Comparison of ENCODE assay signal across 43 mouse cellular contexts in the genomic region with DNA sequence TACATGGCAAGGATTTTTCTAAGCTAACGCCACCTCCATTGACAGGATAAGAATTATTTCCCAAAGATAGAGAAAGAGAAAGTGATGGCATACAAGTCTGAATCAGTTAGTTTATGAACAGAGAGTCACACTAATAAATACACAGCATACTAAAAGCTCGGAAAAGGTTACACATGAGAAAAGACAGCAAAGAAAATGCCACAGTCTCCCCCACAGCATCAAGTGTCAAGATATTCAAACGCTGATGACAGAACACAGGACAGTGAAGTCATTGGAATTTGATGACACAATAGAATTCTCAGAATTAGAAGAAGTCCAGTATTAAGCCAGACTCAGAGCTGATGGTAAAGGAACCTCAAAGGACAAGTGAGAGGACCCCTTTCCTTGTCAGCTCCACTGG. TPM values are rescaled to one million over a fixed set of nuclear protein-coding genes. Genes with fewer than 3 reads are reported as not detected.
"Had no signal": no experiment of that assay in that cellular context is flagged by ENCODE, and none has a peak within 500 bp of the region (broad histone marks: within the 10 kb centered on the region; RNA-seq: fewer than 3 reads in every experiment).

A gene (plus strand): TSS at position 301 of the 400 bp plus-strand sequence.

- H3K27me3 ChIP-seq: heart, embryonic 12.5 days; heart, embryonic 13.5 days; heart, embryonic 15.5 days; hindbrain, embryonic 12.5 days; hindbrain, embryonic 13.5 days; hindbrain, embryonic 15.5 days; intestine, embryonic 15.5 days; kidney, embryonic 15.5 days had no signal

- H3K36me3 ChIP-seq: heart, embryonic 10.5 days; heart, embryonic 12.5 days; heart, embryonic 13.5 days; heart, embryonic 15.5 days; hindbrain, embryonic 10.5 days; hindbrain, embryonic 12.5 days; hindbrain, embryonic 13.5 days; hindbrain, embryonic 15.5 days; intestine, embryonic 15.5 days; kidney, embryonic 15.5 days had no signal

- DNase-seq: heart, postnatal 10 days; heart, postnatal 14 days; heart, postnatal 36 days; heart, postnatal 4 days; kidney, adult 11 months; kidney, adult 18-20 months; kidney, adult 2 months; kidney, adult 8-10 months; kidney, adult 9 months; kidney, postnatal 10 days; kidney, postnatal 14 days; kidney, postnatal 25 days; kidney, postnatal 36 days; kidney, postnatal 4 days; layer of hippocampus, adult 9-11 months; layer of hippocampus, postnatal 36 days had no signal

- H3K4me1 ChIP-seq: heart, embryonic 10.5 days; heart, embryonic 12.5 days; heart, embryonic 13.5 days; heart, embryonic 15.5 days; hindbrain, embryonic 10.5 days; hindbrain, embryonic 12.5 days; hindbrain, embryonic 13.5 days; hindbrain, embryonic 15.5 days; intestine, embryonic 15.5 days; kidney, embryonic 15.5 days had no signal

- H3K4me3 ChIP-seq: heart, embryonic 10.5 days; heart, embryonic 12.5 days; heart, embryonic 13.5 days; heart, embryonic 15.5 days; hindbrain, embryonic 10.5 days; hindbrain, embryonic 12.5 days; hindbrain, embryonic 13.5 days; hindbrain, embryonic 15.5 days; intestine, embryonic 15.5 days; kidney, embryonic 15.5 days; layer of hippocampus, adult 2 months had no signal

- H3K27ac ChIP-seq: heart, embryonic 10.5 days; heart, embryonic 13.5 days; heart, embryonic 15.5 days; hindbrain, embryonic 10.5 days; hindbrain, embryonic 12.5 days; hindbrain, embryonic 13.5 days; hindbrain, embryonic 14.5 days; hindbrain, embryonic 15.5 days; hindbrain, postnatal 0 days; intestine, embryonic 15.5 days; kidney, embryonic 15.5 days; kidney, postnatal 0 days; layer of hippocampus, adult 2 months had no signal

RNA-seq across cellular contexts. Expression of the gene that starts here (rescaled TPM):
- polyA plus RNA-seq: heart, embryonic 10.5 days; heart, embryonic 11.5 days; heart, embryonic 12.5 days; heart, embryonic 13.5 days; heart, embryonic 14.5 days; heart, embryonic 15.5 days; heart, embryonic 16.5 days; heart, postnatal 0 days; hindbrain, embryonic 10.5 days; hindbrain, embryonic 11.5 days; hindbrain, embryonic 12.5 days; hindbrain, embryonic 13.5 days; hindbrain, embryonic 14.5 days; hindbrain, embryonic 15.5 days; hindbrain, embryonic 16.5 days; hindbrain, postnatal 0 days; inflammation-experienced regulatory T-cells, adult 6 months; intestine, embryonic 14.5 days; intestine, embryonic 15.5 days; intestine, embryonic 16.5 days; intestine, postnatal 0 days; kidney, adult 2 months; kidney, embryonic 14.5 days; kidney, embryonic 15.5 days; kidney, embryonic 16.5 days; kidney, postnatal 0 days; large intestine, adult 2 months had no signal
